Mouse (Mus musculus): ENCODE data around the gene Panx2.

- TF ChIP-seq CTCF (IDR thresholded peaks at IDR 0.05) (no peak), EP300 (IDR thresholded peaks at IDR 0.05) (no peak)
Measured at GRCm38 (mm10) chr15:89067609-89068008, 8.1 kb downstream of the Panx2 start.

Data from lung, postnatal 0 days (tissue).